Mouse (Mus musculus) kidney, adult 2 months (tissue): ENCODE measurements around the gene Ggact.

Experiments
- CTCF ChIP-seq: fragments of 200-500 bp; conservative IDR thresholded peaks from 2 replicates; pipeline ENCODE4 v1.5.1; 2011; ENCODE audit warnings: low read depth, mild to moderate bottlenecking, control low read depth, low read length, moderate library complexity, mixed read lengths; ENCODE audit not compliant: insufficient read depth, insufficient read length
- POLR2A ChIP-seq: fragments of 200-500 bp; IDR thresholded peaks from one replicate; pipeline ENCODE4 v1.6.1; 2011; ENCODE audit warnings: low read depth, low read length, control low read depth

- TF ChIP-seq CTCF (no peak), POLR2A (no peak)
Observed at GRCm38 (mm10) chr14:122876723-122877122, 36.8 kb downstream of the Ggact start.
